Mouse (Mus musculus) G1E (cell line): ENCODE data around the gene Oxct2a.

ENCODE experiments used
- CTCF ChIP-seq: IDR thresholded peaks from 2 replicates; pipeline ENCODE4 v1.5.1; 2012; ENCODE audit warnings: low read depth, low read length, inconsistent platforms, mixed read lengths
- GATA1 ChIP-seq: IDR thresholded peaks from 2 replicates; pipeline ENCODE4 v1.6.1; 2012; ENCODE audit warnings: borderline replicate concordance, low read length, inconsistent platforms, mixed read lengths
- GATA2 ChIP-seq: IDR thresholded peaks from 2 replicates; pipeline ENCODE4 v1.6.1; 2012; ENCODE audit warnings: low read depth, low read length, inconsistent platforms, borderline replicate concordance
- POLR2AphosphoS5 ChIP-seq: IDR thresholded peaks from 2 replicates; pipeline ENCODE4 v1.6.1; 2012; ENCODE audit warnings: low read depth, low read length, inconsistent platforms; ENCODE audit not compliant: insufficient replicate concordance
- TAL1 ChIP-seq: conservative IDR thresholded peaks from 2 replicates; pipeline ENCODE4 v1.6.1; 2012; ENCODE audit warnings: low read depth, low read length, inconsistent platforms, mixed read lengths

DNA sequence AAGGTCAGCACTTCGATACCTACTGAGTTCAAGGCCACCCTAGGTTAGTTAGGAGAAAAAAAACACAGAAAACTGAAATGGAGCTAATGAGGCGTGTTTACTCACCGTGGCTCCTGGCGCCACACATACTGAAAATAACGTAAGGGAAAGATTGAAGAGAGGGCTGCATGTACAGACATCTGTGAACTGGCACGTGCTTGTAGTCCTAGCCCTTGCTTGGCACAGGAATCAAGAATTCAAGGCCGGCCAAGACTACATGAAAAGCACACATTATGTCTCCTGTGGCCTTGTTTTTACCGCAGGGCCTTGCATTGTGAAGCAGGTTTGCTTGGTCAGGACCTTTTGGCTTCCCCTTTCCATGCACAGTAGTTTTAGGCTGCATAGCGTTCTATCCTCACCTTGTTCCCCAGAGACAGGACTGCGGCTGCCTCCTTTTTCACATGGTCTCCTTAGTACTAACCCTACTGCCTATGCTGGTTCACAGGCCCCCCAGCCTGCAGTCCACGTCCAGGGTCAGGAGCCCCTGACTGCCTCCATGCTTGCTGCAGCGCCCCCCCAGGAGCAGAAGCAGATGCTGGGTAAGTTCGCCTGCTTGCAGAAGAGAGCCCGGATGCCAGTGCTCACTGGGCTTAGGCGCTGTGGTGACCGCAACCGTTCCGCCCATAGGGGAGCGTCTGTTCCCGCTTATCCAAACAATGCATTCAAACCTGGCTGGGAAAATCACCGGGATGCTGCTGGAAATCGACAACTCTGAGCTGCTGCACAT, 26.1 kb downstream of the Oxct2a start:
- TF ChIP-seq GATA1 (no peak), CTCF (no peak), POLR2AphosphoS5 (no peak), TAL1 (no peak), GATA2 (no peak)
